Mouse (Mus musculus) erythroblast, embryonic 14.5 days (primary cell): ENCODE data around the gene Gm10642.

Experiments used
- GATA1 ChIP-seq: IDR thresholded peaks from 2 replicates; pipeline ENCODE4 v1.6.1; 2012; ENCODE audit warnings: low read length, inconsistent platforms, mixed read lengths
- TAL1 ChIP-seq: IDR thresholded peaks from 3 replicates; pipeline ENCODE4 v1.6.1; 2012; ENCODE audit warnings: low read length, inconsistent platforms, mixed read lengths

- no peak for TF ChIP-seq GATA1
- no peak for TF ChIP-seq TAL1
Observed at GRCm38 (mm10) chr9:70675961-70676360, 19.9 kb downstream of the Gm10642 start.
